Mouse (Mus musculus) limb, embryonic 13.5 days (tissue): Measurements from ENCODE around the gene Plagl2. TPM values are rescaled to one million over a fixed set of nuclear protein-coding genes. Genes with fewer than 3 reads are reported as not detected.

Experiments used
- ATAC-seq: fragments of 200-750 bp; cut with Nextera tagmentation; 2 replicates; pipeline ENCODE4 v1.8.0; 2017; ENCODE audit warnings: low read depth, moderate number of reproducible peaks, moderate TSS enrichment; ENCODE audit not compliant: low FRiP score
- H3K27ac ChIP-seq: fragments of 300-500 bp; sonication (generic); 2 replicates; pipeline ENCODE4 v1.5.1; 2015; ENCODE audit warnings: inconsistent platforms, mild to moderate bottlenecking, moderate library complexity
- H3K27me3 ChIP-seq: fragments of 300-500 bp; sonication (generic); 2 replicates; pipeline ENCODE4 v1.6.1; 2015; ENCODE audit warnings: mild to moderate bottlenecking, inconsistent platforms
- H3K36me3 ChIP-seq: fragments of 300-500 bp; sonication (generic); 2 replicates; pipeline ENCODE4 v1.6.1; 2015; ENCODE audit warnings: inconsistent platforms, mild to moderate bottlenecking, moderate library complexity
- H3K4me1 ChIP-seq: fragments of 300-500 bp; sonication (generic); 2 replicates; pipeline ENCODE4 v1.6.1; 2015; ENCODE audit warnings: inconsistent platforms
- H3K4me2 ChIP-seq: fragments of 300-500 bp; sonication (generic); replicated peaks from 2 replicates; pipeline ENCODE4 v1.6.1; 2015; ENCODE audit warnings: inconsistent platforms, mild to moderate bottlenecking, moderate library complexity
- H3K4me3 ChIP-seq: fragments of 300-500 bp; sonication (generic); 2 replicates; pipeline ENCODE4 v1.5.1; 2015; ENCODE audit warnings: moderate library complexity, mild to moderate bottlenecking, inconsistent platforms
- H3K9ac ChIP-seq: fragments of 300-500 bp; sonication (generic); 2 replicates; pipeline ENCODE4 v1.6.1; 2015; ENCODE audit warnings: mild to moderate bottlenecking, inconsistent platforms
- H3K9me3 ChIP-seq: fragments of 300-500 bp; sonication (generic); 2 replicates; pipeline ENCODE4 v1.6.1; 2016; ENCODE audit warnings: inconsistent platforms
- WGBS: fragments of 180-500 bp; shearing (Covaris S2); methylation state at CpG from one replicate; pipeline ENCODE4 v1.1.7; 2015; 5-methylcytosine and 5-hydroxymethylcytosine counted together
- polyA plus RNA-seq: library from polyadenylated mRNA; unstranded; fragments of >200 nt; fragmentation: Nextera tagmentation; extraction: Ambion mirVana; gene quantifications from 2 replicates; pipeline ENCODE4 v1.2.1, GENCODE M21; 2015

Plagl2 gene
- polyA plus RNA-seq, 1 experiment from 2014 or later = 15.0 TPM

GRCm38 (mm10) chr2:153237891-153238290, 3.3 kb downstream of the Plagl2 start:
- peaks cover 53% of the 10 kb centered on the region for H3K36me3 ChIP-seq

GRCm38 (mm10) chr2:153237193-153237592, 4.0 kb downstream of the Plagl2 start:
- peaks cover 59% of the 10 kb centered on the region for H3K36me3 ChIP-seq
- H3K4me1 ChIP-seq = peaks cover 37% of the 10 kb centered on the region
- no peak overlapping the region for H3K4me3 ChIP-seq
- no peak overlapping the region for H3K27ac ChIP-seq
- H3K9me3 ChIP-seq = no peaks in the 10 kb centered on the region
- 77% methylated on average over 4 of the region's 4 CpGs for WGBS
- no peak overlapping the region for H3K4me2 ChIP-seq
- no peak for ATAC-seq
- H3K9ac ChIP-seq = no peak overlapping the region
- no peaks in the 10 kb centered on the region for H3K27me3 ChIP-seq

More at GRCm38 (mm10) chr2:153237891-153238290, 3.3 kb downstream of the Plagl2 start:
- Histone ChIP-seq H3K4me3 (no peak overlapping the region), H3K9ac (peak overlapping the region; percentile 40; the same call in 1 of the 2 replicates), H3K4me2 (peak overlapping the region; percentile 96; the same call in 1 of the 2 replicates), H3K27me3 (no peaks in the 10 kb centered on the region), H3K9me3 (no peaks in the 10 kb centered on the region), H3K27ac (no peak overlapping the region), H3K4me1 (peaks cover 43% of the 10 kb centered on the region)
- no peak for ATAC-seq
- 57% methylated on average over 4 of the region's 4 CpGs for WGBS

- 81% methylated on average over 5 of the region's 5 CpGs for WGBS
- Histone ChIP-seq H3K9ac (no peak overlapping the region), H3K4me3 (no peak overlapping the region), H3K27me3 (no peaks in the 10 kb centered on the region), H3K9me3 (no peaks in the 10 kb centered on the region), H3K4me2 (no peak overlapping the region), H3K4me1 (peaks cover 12% of the 10 kb centered on the region), H3K36me3 (peaks cover 58% of the 10 kb centered on the region), H3K27ac (no peak overlapping the region)
- ATAC-seq = no peak
These were observed 12.7 kb downstream of the Plagl2 start for GRCm38 (mm10) chr2:153228523-153228922.

GRCm38 (mm10) chr2:153227959-153228358, 13.3 kb downstream of the Plagl2 start:
- ATAC-seq = no peak
- H3K4me1 ChIP-seq = peaks cover 12% of the 10 kb centered on the region
- no peaks in the 10 kb centered on the region for H3K9me3 ChIP-seq
- peaks cover 53% of the 10 kb centered on the region for H3K36me3 ChIP-seq
- 87% methylated on average over 4 of the region's 4 CpGs for WGBS
- no peaks in the 10 kb centered on the region for H3K27me3 ChIP-seq
- H3K27ac ChIP-seq = no peak overlapping the region
- H3K4me3 ChIP-seq = no peak overlapping the region
- no peak overlapping the region for H3K4me2 ChIP-seq
- no peak overlapping the region for H3K9ac ChIP-seq

- Histone ChIP-seq H3K4me1 (peaks cover 12% of the 10 kb centered on the region), H3K9ac (peak overlapping the region; percentile 83), H3K9me3 (no peaks in the 10 kb centered on the region), H3K4me2 (peak overlapping the region; percentile 79), H3K4me3 (peak overlapping the region; percentile 62), H3K27ac (peak overlapping the region; percentile 85; the same call in 1 of the 2 replicates), H3K36me3 (peaks cover 40% of the 10 kb centered on the region), H3K27me3 (no peaks in the 10 kb centered on the region)
- WGBS = 8% methylated on average over 3 of the region's 3 CpGs
- ATAC-seq = no peak
These were observed 15.7 kb downstream of the Plagl2 start for GRCm38 (mm10) chr2:153225595-153225953.

- H3K9ac ChIP-seq = peak within 1 kb of the TSS; percentile 83
- no peaks in the 10 kb centered on the region for H3K9me3 ChIP-seq
- peaks cover 39% of the 10 kb centered on the region for H3K36me3 ChIP-seq
- H3K4me3 ChIP-seq = peak within 1 kb of the TSS; percentile 62
- peak within 1 kb of the TSS; percentile 85 for H3K27ac ChIP-seq
- WGBS = 2% methylated on average over 31 of the region's 31 CpGs
- peaks cover 12% of the 10 kb centered on the region for H3K4me1 ChIP-seq
- peak; percentile 78 for ATAC-seq
- H3K4me2 ChIP-seq = peak within 1 kb of the TSS; percentile 79
- H3K27me3 ChIP-seq = no peaks in the 10 kb centered on the region
These were observed 16.2 kb downstream of the Plagl2 start, which contains the start of gene Tspyl3 for GRCm38 (mm10) chr2:153224946-153225594. Gene Tspyl3 (minus strand): TSS chr2:153225441.

- ATAC-seq = no peak
- 89% methylated on average over 2 of the region's 2 CpGs for WGBS
These were observed 18.7 kb downstream of the Plagl2 start for GRCm38 (mm10) chr2:153222566-153222965.

GRCm38 (mm10) chr2:153222130-153222529, 19.1 kb downstream of the Plagl2 start:
- Histone ChIP-seq H3K4me1 (peaks cover 12% of the 10 kb centered on the region), H3K27me3 (no peaks in the 10 kb centered on the region), H3K4me3 (no peak overlapping the region), H3K27ac (no peak overlapping the region), H3K4me2 (no peak overlapping the region), H3K9me3 (no peaks in the 10 kb centered on the region), H3K9ac (no peak overlapping the region), H3K36me3 (peaks cover 14% of the 10 kb centered on the region)
- no peak for ATAC-seq

More at GRCm38 (mm10) chr2:153222566-153222965, 18.7 kb downstream of the Plagl2 start:
- peaks cover 12% of the 10 kb centered on the region for H3K4me1 ChIP-seq
- no peaks in the 10 kb centered on the region for H3K9me3 ChIP-seq
- H3K36me3 ChIP-seq = peaks cover 18% of the 10 kb centered on the region
- H3K4me2 ChIP-seq = no peak overlapping the region
- no peaks in the 10 kb centered on the region for H3K27me3 ChIP-seq
- no peak overlapping the region for H3K27ac ChIP-seq
- no peak overlapping the region for H3K4me3 ChIP-seq
- H3K9ac ChIP-seq = no peak overlapping the region

- Histone ChIP-seq H3K4me2 (no peak overlapping the region), H3K9me3 (no peaks in the 10 kb centered on the region)
- 90% methylated on average over 4 of the region's 4 CpGs for WGBS
These were observed 19.6 kb downstream of the Plagl2 start for GRCm38 (mm10) chr2:153221620-153222019.

GRCm38 (mm10) chr2:153218516-153218915, 22.7 kb downstream of the Plagl2 start:
- H3K4me3 ChIP-seq = no peak overlapping the region
- no peak for ATAC-seq
- H3K27ac ChIP-seq = no peak overlapping the region
- no peaks in the 10 kb centered on the region for H3K27me3 ChIP-seq
- WGBS = 79% methylated on average over 3 of the region's 3 CpGs
- H3K9me3 ChIP-seq = no peaks in the 10 kb centered on the region
- H3K36me3 ChIP-seq = peaks cover 14% of the 10 kb centered on the region
- no peak overlapping the region for H3K4me2 ChIP-seq
- no peaks in the 10 kb centered on the region for H3K4me1 ChIP-seq
- no peak overlapping the region for H3K9ac ChIP-seq

More at GRCm38 (mm10) chr2:153221620-153222019, 19.6 kb downstream of the Plagl2 start:
- H3K27me3 ChIP-seq = no peaks in the 10 kb centered on the region
- H3K27ac ChIP-seq = no peak overlapping the region
- H3K36me3 ChIP-seq = peaks cover 14% of the 10 kb centered on the region
- ATAC-seq = no peak
- peaks cover 12% of the 10 kb centered on the region for H3K4me1 ChIP-seq
- H3K4me3 ChIP-seq = no peak overlapping the region
- no peak overlapping the region for H3K9ac ChIP-seq

GRCm38 (mm10) chr2:153217826-153218340, 23.3 kb downstream of the Plagl2 start:
- Histone ChIP-seq H3K4me1 (no peaks in the 10 kb centered on the region), H3K4me2 (no peak overlapping the region), H3K9me3 (no peaks in the 10 kb centered on the region), H3K4me3 (no peak overlapping the region), H3K36me3 (peaks cover 14% of the 10 kb centered on the region), H3K27me3 (no peaks in the 10 kb centered on the region), H3K9ac (no peak overlapping the region), H3K27ac (no peak overlapping the region)
- 86% methylated on average over 10 of the region's 10 CpGs for WGBS
- ATAC-seq = no peak

GRCm38 (mm10) chr2:153215421-153215820, 25.8 kb downstream of the Plagl2 start:
- Histone ChIP-seq H3K27ac (no peak overlapping the region), H3K27me3 (no peaks in the 10 kb centered on the region), H3K4me3 (no peak overlapping the region), H3K4me2 (no peak overlapping the region), H3K9me3 (no peaks in the 10 kb centered on the region), H3K9ac (no peak overlapping the region), H3K36me3 (peaks cover 12% of the 10 kb centered on the region), H3K4me1 (no peaks in the 10 kb centered on the region)
- WGBS = 80% methylated on average over 4 of the region's 4 CpGs
- ATAC-seq = no peak
